Mouse (Mus musculus) Muller cell, postnatal 12 days (primary cell): ENCODE data around the gene Pcif1.

Source experiments
- DNase-seq: peaks from one replicate; pipeline ENCODE4 v3.0.0-alpha.2; 2015; ENCODE audit errors: inconsistent ontology term

Pcif1 gene

GRCm38 (mm10) chr2:164918325-164918724, 39.2 kb downstream of the Pcif1 start:
- no peak for DNase-seq

GRCm38 (mm10) chr2:164921984-164922383, 42.9 kb downstream of the Pcif1 start:
- no peak for DNase-seq

GRCm38 (mm10) chr2:164923291-164923690, 44.2 kb downstream of the Pcif1 start:
- DNase-seq, result peak; percentile 25

GRCm38 (mm10) chr2:164924100-164924857, 45.2 kb downstream of the Pcif1 start:
- DNase-seq, result peak; percentile 87

GRCm38 (mm10) chr2:164930706-164931581, 51.8 kb downstream of the Pcif1 start:
- no peak for DNase-seq

- DNase-seq, result no peak
These were observed 54.4 kb downstream of the Pcif1 start for GRCm38 (mm10) chr2:164933534-164933933.

GRCm38 (mm10) chr2:164935991-164936390, 56.9 kb downstream of the Pcif1 start:
- DNase-seq, result no peak

GRCm38 (mm10) chr2:164938146-164939091, 59.3 kb downstream of the Pcif1 start:
- DNase-seq, result peak; percentile 71

GRCm38 (mm10) chr2:164939106-164939505, 60.0 kb downstream of the Pcif1 start:
- no peak for DNase-seq

- DNase-seq, result no peak
These were observed 61.2 kb downstream of the Pcif1 start, which contains the start of gene Mmp9 for GRCm38 (mm10) chr2:164940140-164940830. Mmp9 (plus strand) TSS chr2:164940780.

- no peak for DNase-seq
These were observed 63.7 kb downstream of the Pcif1 start for GRCm38 (mm10) chr2:164942692-164943290.
